Comparison of ENCODE assay signal across 8 mouse cellular contexts in genomic region chr4:119540533-119540890, GRCm38 (mm10). TPM values are rescaled to one million over a fixed set of nuclear protein-coding genes. Genes with fewer than 3 reads are reported as not detected.
A peak's percentile ranks its signal among the peaks of the same experiment; 100 is the strongest.
DNase-seq lines count a peak whose midpoint lies in the region; ATAC-seq and TF ChIP-seq lines count a peak whose summit lies in the region.

No protein-coding gene starts in this region.

- peak overlapping the region; percentile 94 for H3K9ac ChIP-seq in heart, embryonic 11.5 days (ENCODE audit: low read depth, low read length)
- peak overlapping the region; percentile 94 for H3K9ac ChIP-seq in CH12.LX (ENCODE audit: insufficient read depth, low read depth)
- H3K9ac ChIP-seq in forebrain, embryonic 15.5 days (replicated peaks) = peak overlapping the region; percentile 76
- peak overlapping the region; percentile 87 for H3K9ac ChIP-seq in liver, postnatal 0 days (replicated peaks)

- H3K4me2 ChIP-seq in heart, embryonic 11.5 days = peak overlapping the region; percentile 86
- peak overlapping the region; percentile 85 for H3K4me2 ChIP-seq in CH12.LX (ENCODE audit: insufficient read depth, low read depth, poor library complexity, severe bottlenecking)
- H3K4me2 ChIP-seq in forebrain, embryonic 15.5 days (replicated peaks) = peak overlapping the region; percentile 60
- peak overlapping the region; percentile 88 for H3K4me2 ChIP-seq in liver, postnatal 0 days (ENCODE audit: low read depth, low read length)

- H3K79me2 ChIP-seq in CH12.LX (replicated peaks; ENCODE audit: control insufficient read depth, extremely low read depth, insufficient read depth, poor library complexity, severe bottlenecking) = peaks cover 47% of the 10 kb centered on the region

- ATAC-seq in heart, embryonic 11.5 days (replicated peaks; ENCODE audit: insufficient number of reproducible peaks, low FRiP score, low TSS enrichment) = no peak
- ATAC-seq in forebrain, embryonic 15.5 days (replicated peaks) = no peak
- no peak for ATAC-seq in liver, postnatal 0 days

- TF ChIP-seq POLR2A in CH12.LX (IDR thresholded peaks at IDR 0.05; ENCODE audit: low read depth, low read length) = no peak

- no peak for TF ChIP-seq CTCF in CH12.LX (conservative IDR thresholded peaks at IDR 0.05 in 1 of 2, IDR thresholded peaks at IDR 0.05 in 1 of 2; ENCODE audit: low read depth in 2 of 2, low read length in 2 of 2)
- no peak for TF ChIP-seq CTCF in liver, postnatal 0 days (IDR thresholded peaks at IDR 0.05; ENCODE audit: low read depth)

- WGBS in heart, embryonic 11.5 days (ENCODE audit: insufficient replicate concordance) = 4% methylated on average over 10 of the region's 10 CpGs
- WGBS in forebrain, embryonic 15.5 days = 3% methylated on average over 10 of the region's 10 CpGs
- 11% methylated on average over 10 of the region's 10 CpGs for WGBS in liver, postnatal 0 days (ENCODE audit: insufficient replicate concordance)

- intact Hi-C loops in heart, postnatal 14 days (cut with DNase I) = no loop called here

- peaks cover 10% of the 10 kb centered on the region; the same call in 1 of the 2 replicates for H3K4me1 ChIP-seq in heart, embryonic 11.5 days (ENCODE audit: control insufficient read depth, insufficient read depth, low read length)
- peaks cover 0 to 51% of the 10 kb centered on the region in 2 experiments; a peak in 2 of 4 replicates for H3K4me1 ChIP-seq in CH12.LX (ENCODE audit: control insufficient read depth in 1 of 2, insufficient read depth in 2 of 2)
- H3K4me1 ChIP-seq in forebrain, embryonic 15.5 days = peaks cover 25% of the 10 kb centered on the region
- peaks cover 27% of the 10 kb centered on the region for H3K4me1 ChIP-seq in liver, postnatal 0 days (ENCODE audit: insufficient read depth)

- no peak for TF ChIP-seq RAD21 in CH12.LX (IDR thresholded peaks at IDR 0.05; ENCODE audit: low read depth, low read length)

- no peaks in the 10 kb centered on the region for H3K9me3 ChIP-seq in heart, embryonic 11.5 days (replicated peaks; ENCODE audit: control insufficient read depth, low read length)
- H3K9me3 ChIP-seq in CH12.LX (replicated peaks; ENCODE audit: low read length) = no peaks in the 10 kb centered on the region
- H3K9me3 ChIP-seq in forebrain, embryonic 15.5 days = no peaks in the 10 kb centered on the region
- no peaks in the 10 kb centered on the region for H3K9me3 ChIP-seq in liver, postnatal 0 days (ENCODE audit: low read length)

- H3K4me3 ChIP-seq in heart, embryonic 11.5 days (ENCODE audit: low read depth, low read length) = peak overlapping the region; percentile 98
- peak overlapping the region; percentile 82 to 100 (median 99) for H3K4me3 ChIP-seq in CH12.LX (replicated peaks in 1 of 3; ENCODE audit: low read depth in 2 of 3, low read length in 2 of 3, poor library complexity in 1 of 3)
- peak overlapping the region; percentile 85 for H3K4me3 ChIP-seq in forebrain, embryonic 15.5 days
- H3K4me3 ChIP-seq in liver, postnatal 0 days (ENCODE audit: low read depth, low read length) = peak overlapping the region; percentile 80

- no peaks in the 10 kb centered on the region for H3K36me3 ChIP-seq in heart, embryonic 11.5 days (ENCODE audit: control insufficient read depth, insufficient read depth, low read length)
- H3K36me3 ChIP-seq in CH12.LX (replicated peaks in 1 of 2; ENCODE audit: control insufficient read depth in 1 of 2, insufficient read depth in 1 of 2, low read length in 1 of 2) = peaks cover 0 to 2% of the 10 kb centered on the region in 2 experiments
- no peaks in the 10 kb centered on the region for H3K36me3 ChIP-seq in forebrain, embryonic 15.5 days
- H3K36me3 ChIP-seq in liver, postnatal 0 days (replicated peaks; ENCODE audit: insufficient read depth, low read length) = no peaks in the 10 kb centered on the region

- in situ Hi-C loops in CH12.LX (cut with MboI; ENCODE audit: low pct_ligation_motif_present, low pct_unique_long_range_greater_than_20kb, low sequenced_read_pairs) = no loop called here

- no peak for DNase-seq in heart, postnatal 14 days
- DNase-seq in CH12.LX (ENCODE audit: extremely low read depth) = peak; percentile 17
- no peak for DNase-seq in liver, postnatal 0 days
- DNase-seq in adrenal gland, postnatal 10 days = no peak
- DNase-seq in layer of hippocampus, postnatal 25 days (ENCODE audit: extremely low spot score in 1 of 2, low spot score in 1 of 2) = no peak
- no peak for DNase-seq in adrenal gland, adult 2 months

- peak overlapping the region; percentile 99 for H3K27ac ChIP-seq in heart, embryonic 11.5 days (ENCODE audit: low read depth, low read length)
- H3K27ac ChIP-seq in CH12.LX (ENCODE audit: insufficient read depth, low read depth) = no peak overlapping the region
- peak overlapping the region; percentile 95 for H3K27ac ChIP-seq in forebrain, embryonic 15.5 days (replicated peaks)
- H3K27ac ChIP-seq in liver, postnatal 0 days (ENCODE audit: low read depth) = peak overlapping the region; percentile 92

- dilution Hi-C loops in CH12.LX (cut with MboI; ENCODE audit: extremely low pct_ligation_motif_present, extremely low pct_unique_long_range_greater_than_20kb, low sequenced_read_pairs) = no loop called here

- no peak for TF ChIP-seq EP300 in CH12.LX (IDR thresholded peaks at IDR 0.05; ENCODE audit: low read length)
- no peak for TF ChIP-seq EP300 in liver, postnatal 0 days (IDR thresholded peaks at IDR 0.05; ENCODE audit: low read depth)

- H3K27me3 ChIP-seq in heart, embryonic 11.5 days (ENCODE audit: control insufficient read depth, insufficient read depth, low read length) = no peaks in the 10 kb centered on the region
- no peaks in the 10 kb centered on the region for H3K27me3 ChIP-seq in CH12.LX (replicated peaks)
- H3K27me3 ChIP-seq in forebrain, embryonic 15.5 days = no peaks in the 10 kb centered on the region
- H3K27me3 ChIP-seq in liver, postnatal 0 days (ENCODE audit: insufficient read depth, low read length) = no peaks in the 10 kb centered on the region

TF ChIP-seq in CH12.LX, 34 proteins besides CTCF, POLR2A, EP300 and RAD21:
- no peak for TF ChIP-seq MEF2A (IDR thresholded peaks at IDR 0.05; ENCODE audit: borderline replicate concordance, low read depth, low read length)
- 0 out of 2 replicates have a peak, but pooled peaks have one; percentile 2 for TF ChIP-seq MYC (IDR thresholded peaks at IDR 0.05; ENCODE audit: low read depth, low read length)

RNA-seq across cellular contexts. Expression of gene Frg2f1, which starts 1.2 kb away (rescaled TPM):
- polyA plus RNA-seq in heart, embryonic 11.5 days (2014; fragmentation: Nextera tagmentation; extraction: Ambion mirVana) = 3.0 and 4.2 TPM in 2 replicates
- 1 to 10 TPM; 4.2 to 6.7 TPM for total RNA-seq in heart, postnatal 14 days (2021)
- total RNA-seq in CH12.LX (2012; rRNA removed) (3.1 and 3.9 TPM in 2 replicates), CH12.LX (2014; rRNA removed) (3.5 TPM in 2 replicates)
- 3.1 and 4.4 TPM in 2 replicates for polyA plus RNA-seq in CH12.LX (2012; ENCODE audit: insufficient read length, low read depth)
- 5.4 and 7.0 TPM in 2 replicates for polyA plus RNA-seq in forebrain, embryonic 15.5 days (2015; fragmentation: Nextera tagmentation; extraction: Ambion mirVana)
- polyA plus RNA-seq in liver, postnatal 0 days (2015; fragmentation: Nextera tagmentation; extraction: Ambion mirVana) = 3.8 and 4.3 TPM in 2 replicates
- 10 to 100 TPM; 10.1 to 13.0 TPM for total RNA-seq in adrenal gland, postnatal 10 days (2021)
- total RNA-seq in layer of hippocampus, postnatal 25 days (2021) = 10 to 100 TPM; 26.2 to 29.1 TPM
- total RNA-seq in adrenal gland, adult 2 months (2021) = 1 to 10 TPM; 8.2 to 9.5 TPM
- 24.8 and 32.4 TPM in 2 replicates for polyA plus RNA-seq in adrenal gland, adult 2 months (2012; rRNA removed)

RNA-seq across cellular contexts. Expression of gene Foxj3, which starts 3.7 kb away (rescaled TPM):
- 19.3 and 25.6 TPM in 2 replicates for polyA plus RNA-seq in heart, embryonic 11.5 days (2014; fragmentation: Nextera tagmentation; extraction: Ambion mirVana)
- 10 to 100 TPM; 26.5 to 32.7 TPM for total RNA-seq in heart, postnatal 14 days (2021)
- total RNA-seq in CH12.LX (2012; rRNA removed) (13.4 and 14.5 TPM in 2 replicates), CH12.LX (2014; rRNA removed) (12.9 and 15.3 TPM in 2 replicates)
- 29.3 and 33.9 TPM in 2 replicates for polyA plus RNA-seq in CH12.LX (2012; ENCODE audit: insufficient read length, low read depth)
- polyA plus RNA-seq in forebrain, embryonic 15.5 days (2015; fragmentation: Nextera tagmentation; extraction: Ambion mirVana) = 30.8 and 34.5 TPM in 2 replicates
- 2.6 and 2.9 TPM in 2 replicates for polyA plus RNA-seq in liver, postnatal 0 days (2015; fragmentation: Nextera tagmentation; extraction: Ambion mirVana)
- 10 to 100 TPM; 29.8 to 39.3 TPM for total RNA-seq in adrenal gland, postnatal 10 days (2021)
- 10 to 100 TPM; 66.0 to 80.5 TPM for total RNA-seq in layer of hippocampus, postnatal 25 days (2021)
- total RNA-seq in adrenal gland, adult 2 months (2021) = 10 to 100 TPM; 41.8 to 43.6 TPM
- 10.2 and 11.8 TPM in 2 replicates for polyA plus RNA-seq in adrenal gland, adult 2 months (2012; rRNA removed)

RNA-seq across cellular contexts. Expression of gene Rimkla, which starts 48.1 kb away (rescaled TPM):
- polyA plus RNA-seq in heart, embryonic 11.5 days (2014; fragmentation: Nextera tagmentation; extraction: Ambion mirVana) = 5.3 and 6.1 TPM in 2 replicates
- under 1 TPM; 0.68 to 0.76 TPM for total RNA-seq in heart, postnatal 14 days (2021)
- total RNA-seq in CH12.LX (2012; rRNA removed) (0.59 and 1.2 TPM in 2 replicates), CH12.LX (2014; rRNA removed) (0.34 and 0.48 TPM in 2 replicates)
- 0.70 and 0.84 TPM in 2 replicates for polyA plus RNA-seq in CH12.LX (2012; ENCODE audit: insufficient read length, low read depth)
- 19.1 and 20.3 TPM in 2 replicates for polyA plus RNA-seq in forebrain, embryonic 15.5 days (2015; fragmentation: Nextera tagmentation; extraction: Ambion mirVana)
- not detected in 2 replicates for polyA plus RNA-seq in liver, postnatal 0 days (2015; fragmentation: Nextera tagmentation; extraction: Ambion mirVana)
- total RNA-seq in adrenal gland, postnatal 10 days (2021) = 1 to 10 TPM in 1 of 2 experiments, under 1 TPM in 1; 0.60 to 1.2 TPM
- total RNA-seq in layer of hippocampus, postnatal 25 days (2021) = 10 to 100 TPM; 12.5 to 13.7 TPM
- under 1 TPM; 0.09 to 0.21 TPM for total RNA-seq in adrenal gland, adult 2 months (2021)
- polyA plus RNA-seq in adrenal gland, adult 2 months (2012; rRNA removed) = 0.11 and 0.28 TPM in 2 replicates

Comparison
In these comparisons a context has a peak if more than half of its experiments do, and no peak if none do; other contexts are left out.
1. RNA of gene Rimkla, which starts 48.1 kb away (total RNA-seq): 12.5 to 13.7 TPM in layer of hippocampus, postnatal 25 days; 0.60 to 1.2 TPM in adrenal gland, postnatal 10 days, 0.68 to 0.76 TPM in heart, postnatal 14 days, 0.34 to 1.2 TPM in CH12.LX and 0.09 to 0.21 TPM in adrenal gland, adult 2 months; every median in the first group is over 4 times any median in the second.
2. Peak in every context shown above with its lines, with median percentiles within 50 percentile points of each other: H3K4me2 ChIP-seq, H3K4me3 ChIP-seq and H3K9ac ChIP-seq.